Mouse (Mus musculus) cerebellum, adult 2 months (tissue): ENCODE results near the gene Spaca1. TPM values are rescaled to one million over a fixed set of nuclear protein-coding genes. Genes with fewer than 3 reads are reported as not detected.

Experiments used
- DNase-seq, 2 experiments: peaks; one replicate each; pipeline ENCODE4 v3.0.0; 2021
- H3K27ac ChIP-seq: fragments of 200-500 bp; 2 replicates; pipeline ENCODE4 v1.5.1; 2012; ENCODE audit warnings: low read length, control low read depth, inconsistent platforms; ENCODE audit not compliant: insufficient read depth
- H3K27me3 ChIP-seq: fragments of 200-500 bp; 2 replicates; pipeline ENCODE4 v1.6.1; 2012; ENCODE audit warnings: inconsistent platforms, mild to moderate bottlenecking, low read length, moderate library complexity; ENCODE audit not compliant: control insufficient read depth, insufficient read depth
- H3K4me1 ChIP-seq: fragments of 200-500 bp; 2 replicates; pipeline ENCODE4 v1.6.1; 2011; ENCODE audit warnings: low read length; ENCODE audit not compliant: control insufficient read depth, insufficient read depth
- H3K4me3 ChIP-seq: fragments of 200-500 bp; replicated peaks from 2 replicates; pipeline ENCODE3; 2011; ENCODE audit warnings: mild to moderate bottlenecking, low read depth, low read length, control low read depth; ENCODE audit not compliant: insufficient read depth
- CTCF ChIP-seq: fragments of 200-500 bp; IDR thresholded peaks from 2 replicates; pipeline ENCODE4 v1.5.1; 2011; ENCODE audit warnings: low read depth, mild to moderate bottlenecking, control low read depth, low read length, moderate library complexity, borderline replicate concordance; ENCODE audit not compliant: insufficient read depth
- POLR2A ChIP-seq: fragments of 200-500 bp; IDR thresholded peaks from 2 replicates; pipeline ENCODE4 v1.6.1; 2011; ENCODE audit warnings: low read length, control low read depth, borderline replicate concordance; ENCODE audit not compliant: insufficient read depth
- WGBS: fragments of 180-500 bp; shearing (Covaris S2); methylation state at CpG from one replicate; pipeline ENCODE4 v1.1.7; 2018; 5-methylcytosine and 5-hydroxymethylcytosine counted together
- polyA plus RNA-seq: library from polyadenylated mRNA; depleted of rRNA; stranded (reverse); fragments of >200 nt; gene quantifications from 2 replicates; pipeline ENCODE4 v1.2.3, GENCODE M21; 2012; rRNA removed

Spaca1 gene
- polyA plus RNA-seq, 1 experiment, result 0.08 TPM

GRCm38 (mm10) chr4:33988466-33989089 is 61.4 kb downstream of the Spaca1 start:
- TF ChIP-seq POLR2A (no peak), CTCF (no peak)
- H3K4me3 ChIP-seq, result no peak overlapping the region
- H3K27me3 ChIP-seq, result no peaks in the 10 kb centered on the region
- no peak for DNase-seq
- no peak overlapping the region for H3K27ac ChIP-seq
- 90% methylated on average over 5 of the region's 5 CpGs for WGBS
- H3K4me1 ChIP-seq, result no peaks in the 10 kb centered on the region

Other genes starting within 250 kb of the Spaca1 start
- 137 and 155 TPM in 2 replicates for gene Cnr1, start 125.6 kb downstream of the Spaca1 start, polyA plus RNA-seq